Mouse (Mus musculus): ENCODE results near the gene Grm6. TPM values are rescaled to one million over a fixed set of nuclear protein-coding genes. Genes with fewer than 3 reads are reported as not detected.

Gene Grm6
- polyA plus RNA-seq (2017; shearing (Covaris generic)) = 0.13 TPM

GRCm38 (mm10) chr11:50850177-50850735, at the start of gene Grm6:
TSS of gene Grm6 (plus strand) at chr11:50850685.

GRCm38 (mm10) chr11:50827010-50827953, 23.2 kb upstream of the Grm6 start, which contains the start of gene Zfp354c:
TSS of gene Zfp354c (minus strand) at chr11:50827724.

GRCm38 (mm10) chr11:50841023-50841735, 9.3 kb upstream of the Grm6 start, which contains the start of gene Zfp879:
TSS of gene Zfp879 (minus strand) at chr11:50841552.

GRCm38 (mm10) chr11:50887390-50888128, 37.1 kb downstream of the Grm6 start, which contains the start of gene Zfp454:
TSS of gene Zfp454 (minus strand) at chr11:50887651.

Other genes starting within 250 kb of the Grm6 start
- gene Adamts2, start 248.6 kb upstream of the Grm6 start, polyA plus RNA-seq (2017; shearing (Covaris generic)) = not detected
- gene Zfp354c, start 23.0 kb upstream of the Grm6 start, polyA plus RNA-seq (2017; shearing (Covaris generic)) = 4.0 TPM
- gene Zfp879, start 9.1 kb upstream of the Grm6 start, polyA plus RNA-seq (2017; shearing (Covaris generic)) = 0.13 TPM
- gene Zfp454, start 37.0 kb downstream of the Grm6 start, polyA plus RNA-seq (2017; shearing (Covaris generic)) = not detected
- 1.6 TPM for gene Zfp2, start 65.5 kb downstream of the Grm6 start, polyA plus RNA-seq (2017; shearing (Covaris generic))
- gene Zfp354b, start 80.9 kb downstream of the Grm6 start, polyA plus RNA-seq (2017; shearing (Covaris generic)) = not detected
- not detected for gene 4933414I15Rik, start 93.1 kb downstream of the Grm6 start, polyA plus RNA-seq (2017; shearing (Covaris generic))
- gene Prop1, start 103.1 kb downstream of the Grm6 start, polyA plus RNA-seq (2017; shearing (Covaris generic)) = not detected
- not detected for gene Olfr1378, start 115.8 kb downstream of the Grm6 start, polyA plus RNA-seq (2017; shearing (Covaris generic))
- gene Olfr1377, start 131.3 kb downstream of the Grm6 start, polyA plus RNA-seq (2017; shearing (Covaris generic)) = not detected
- not detected for gene Olfr51, start 152.9 kb downstream of the Grm6 start, polyA plus RNA-seq (2017; shearing (Covaris generic))
- gene Olfr54, start 163.6 kb downstream of the Grm6 start, polyA plus RNA-seq (2017; shearing (Covaris generic)) = not detected
- gene Olfr1375, start 197.4 kb downstream of the Grm6 start, polyA plus RNA-seq (2017; shearing (Covaris generic)) = not detected
- gene Zfp354a, start 208.6 kb downstream of the Grm6 start, polyA plus RNA-seq (2017; shearing (Covaris generic)) = not detected

Data from inflammation-experienced regulatory T-cells, adult 16 weeks (primary cell).